Comparison of ENCODE assay signal across 8 mouse cellular contexts in the genomic region with DNA sequence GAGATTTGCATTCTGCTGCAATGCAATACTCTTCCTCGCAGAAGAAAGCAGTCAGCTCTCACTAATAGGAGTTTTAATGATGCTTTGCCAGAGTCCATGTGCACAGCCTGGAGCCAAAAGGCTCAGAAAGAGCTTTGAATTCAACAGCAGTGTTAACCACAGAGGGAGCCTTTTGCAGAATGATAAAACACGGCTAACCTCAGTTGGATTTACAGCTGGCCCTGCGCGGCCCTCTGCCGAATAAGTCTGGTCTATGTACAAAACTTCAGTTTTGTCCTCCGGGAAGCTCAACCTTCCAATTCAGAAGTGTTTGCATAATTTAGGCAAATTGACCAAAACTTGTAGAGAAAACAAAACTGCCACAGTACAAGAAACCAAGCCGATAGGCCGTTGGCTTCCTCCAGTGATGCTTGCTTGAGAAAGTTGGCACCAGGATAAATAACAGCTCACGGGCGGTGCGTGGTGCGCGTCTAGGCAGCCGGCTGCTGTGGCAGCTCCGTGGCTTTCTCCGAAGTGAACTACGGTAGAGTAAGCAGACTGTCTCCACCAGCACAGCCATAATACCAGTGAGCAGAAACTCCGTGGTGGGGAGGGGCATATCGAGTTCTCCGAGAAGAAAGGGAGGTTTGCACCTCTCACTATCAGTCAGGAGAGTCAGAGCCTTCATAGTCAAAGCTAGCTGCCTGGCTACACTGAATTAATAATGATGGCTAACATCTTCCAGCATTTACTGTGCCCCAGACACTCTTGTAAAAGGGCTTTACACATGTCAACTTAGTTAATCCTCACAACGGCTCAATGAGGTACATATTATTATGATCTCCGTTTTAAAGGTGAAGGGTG. TPM values are rescaled to one million over a fixed set of nuclear protein-coding genes. Genes with fewer than 3 reads are reported as not detected.
DNase-seq lines count a peak whose midpoint lies in the region; ATAC-seq and TF ChIP-seq lines count a peak whose summit lies in the region.

No protein-coding gene starts in this region.

- no peak overlapping the region for H3K9ac ChIP-seq in lung, embryonic 14.5 days
- no peak overlapping the region for H3K9ac ChIP-seq in embryonic facial prominence, embryonic 15.5 days
- H3K9ac ChIP-seq in hindbrain, embryonic 15.5 days: 0 out of 2 replicates have a peak overlapping the region, but pooled peaks have one; percentile 17
- no peak overlapping the region for H3K9ac ChIP-seq in liver, embryonic 12.5 days

- DNase-seq in lung, embryonic 14.5 days: peak; percentile 47
- DNase-seq in lung, postnatal 14 days: no peak
- DNase-seq in retina, postnatal 1 day: peak; percentile 64
- DNase-seq in thymus, postnatal 4 days: no peak

- no peak for ATAC-seq in lung, embryonic 14.5 days (ENCODE audit: insufficient read depth)
- no peak for ATAC-seq in embryonic facial prominence, embryonic 15.5 days (ENCODE audit: insufficient number of reproducible peaks, low FRiP score, low TSS enrichment, low read depth)
- ATAC-seq in hindbrain, embryonic 15.5 days (ENCODE audit: low FRiP score, low read depth): peak; percentile 39; the same call in 1 of the 2 replicates
- ATAC-seq in liver, embryonic 12.5 days: no peak
- no peak for ATAC-seq in inflammation-experienced regulatory T-cells, adult 6 months

- H3K4me3 ChIP-seq in lung, embryonic 14.5 days (ENCODE audit: low read depth, low read length): no peak overlapping the region
- H3K4me3 ChIP-seq in embryonic facial prominence, embryonic 15.5 days (replicated peaks): peak overlapping the region; percentile 15
- H3K4me3 ChIP-seq in hindbrain, embryonic 15.5 days: peak overlapping the region; percentile 4; the same call in 1 of the 2 replicates
- H3K4me3 ChIP-seq in liver, embryonic 12.5 days: no peak overlapping the region

- 29% methylated on average over 22 of the region's 22 CpGs for WGBS in lung, embryonic 14.5 days
- WGBS in embryonic facial prominence, embryonic 15.5 days: 15% methylated on average over 22 of the region's 22 CpGs
- WGBS in hindbrain, embryonic 15.5 days: 12% methylated on average over 22 of the region's 22 CpGs
- WGBS in liver, embryonic 12.5 days (ENCODE audit: insufficient replicate concordance): 55% methylated on average over 22 of the region's 22 CpGs

- TF ChIP-seq CTCF in lung, embryonic 14.5 days (IDR thresholded peaks at IDR 0.05; ENCODE audit: low read depth): no peak

- H3K36me3 ChIP-seq in lung, embryonic 14.5 days (ENCODE audit: insufficient read depth): no peaks in the 10 kb centered on the region
- no peaks in the 10 kb centered on the region for H3K36me3 ChIP-seq in embryonic facial prominence, embryonic 15.5 days
- no peaks in the 10 kb centered on the region for H3K36me3 ChIP-seq in hindbrain, embryonic 15.5 days
- H3K36me3 ChIP-seq in liver, embryonic 12.5 days: no peaks in the 10 kb centered on the region

- no peaks in the 10 kb centered on the region for H3K9me3 ChIP-seq in lung, embryonic 14.5 days (ENCODE audit: low read depth, low read length)
- no peaks in the 10 kb centered on the region for H3K9me3 ChIP-seq in embryonic facial prominence, embryonic 15.5 days (replicated peaks)
- no peaks in the 10 kb centered on the region for H3K9me3 ChIP-seq in hindbrain, embryonic 15.5 days
- no peaks in the 10 kb centered on the region for H3K9me3 ChIP-seq in liver, embryonic 12.5 days (replicated peaks)

- H3K4me2 ChIP-seq in lung, embryonic 14.5 days: peak overlapping the region; percentile 46
- peak overlapping the region; percentile 41 for H3K4me2 ChIP-seq in embryonic facial prominence, embryonic 15.5 days (replicated peaks)
- H3K4me2 ChIP-seq in hindbrain, embryonic 15.5 days: peak overlapping the region; percentile 50
- H3K4me2 ChIP-seq in liver, embryonic 12.5 days: peak overlapping the region; percentile 30

- no peaks in the 10 kb centered on the region for H3K27me3 ChIP-seq in lung, embryonic 14.5 days (ENCODE audit: insufficient read depth, low read length)
- H3K27me3 ChIP-seq in embryonic facial prominence, embryonic 15.5 days: no peaks in the 10 kb centered on the region
- H3K27me3 ChIP-seq in hindbrain, embryonic 15.5 days: no peaks in the 10 kb centered on the region
- H3K27me3 ChIP-seq in liver, embryonic 12.5 days (replicated peaks): peaks cover 8% of the 10 kb centered on the region; the same call in 1 of the 2 replicates

- H3K4me1 ChIP-seq in lung, embryonic 14.5 days (ENCODE audit: insufficient read depth): peaks cover 8% of the 10 kb centered on the region; the same call in 1 of the 2 replicates
- H3K4me1 ChIP-seq in embryonic facial prominence, embryonic 15.5 days: peaks cover 38% of the 10 kb centered on the region
- peaks cover 47% of the 10 kb centered on the region for H3K4me1 ChIP-seq in hindbrain, embryonic 15.5 days (replicated peaks)
- H3K4me1 ChIP-seq in liver, embryonic 12.5 days: peaks cover 50% of the 10 kb centered on the region

- no peak overlapping the region for H3K27ac ChIP-seq in lung, embryonic 14.5 days (ENCODE audit: low read depth)
- H3K27ac ChIP-seq in embryonic facial prominence, embryonic 15.5 days (replicated peaks): peak overlapping the region; percentile 24
- peak overlapping the region; percentile 60 for H3K27ac ChIP-seq in hindbrain, embryonic 15.5 days (replicated peaks)
- no peak overlapping the region for H3K27ac ChIP-seq in liver, embryonic 12.5 days

RNA-seq across cellular contexts. Expression of a gene that starts 3.2 kb away (rescaled TPM):
- polyA plus RNA-seq in lung, embryonic 14.5 days (2014; fragmentation: Nextera tagmentation; extraction: Ambion mirVana): 8.6 and 10.8 TPM in 2 replicates
- polyA plus RNA-seq in embryonic facial prominence, embryonic 15.5 days (2015; fragmentation: Nextera tagmentation; extraction: Ambion mirVana): 16.6 and 19.5 TPM in 2 replicates
- polyA plus RNA-seq in hindbrain, embryonic 15.5 days (2015; fragmentation: Nextera tagmentation; extraction: Ambion mirVana): 15.8 and 15.9 TPM in 2 replicates
- polyA plus RNA-seq in liver, embryonic 12.5 days (2016; fragmentation: Nextera tagmentation; extraction: Ambion mirVana): 35.6 and 35.9 TPM in 2 replicates
- polyA plus RNA-seq in inflammation-experienced regulatory T-cells, adult 6 months (2017; shearing (Covaris generic)): under 1 TPM in 2 of 3 experiments, not detected in 1; 0.21 to 0.22 TPM

Comparison
In these comparisons a context has a peak if more than half of its experiments do, and no peak if none do; other contexts are left out.
1. DNase-seq: peak in lung, embryonic 14.5 days (single experiment) and retina, postnatal 1 day (single experiment); none in lung, postnatal 14 days (single experiment) and thymus, postnatal 4 days (single experiment).
2. H3K27ac ChIP-seq: peak in embryonic facial prominence, embryonic 15.5 days (single experiment) and hindbrain, embryonic 15.5 days (single experiment); none in lung, embryonic 14.5 days (single experiment) and liver, embryonic 12.5 days (single experiment).
3. H3K4me3 ChIP-seq: peak in embryonic facial prominence, embryonic 15.5 days (single experiment) and hindbrain, embryonic 15.5 days (single experiment); none in lung, embryonic 14.5 days (single experiment) and liver, embryonic 12.5 days (single experiment).
4. Peak in every context shown above with its lines, with median percentiles within 50 percentile points of each other: H3K4me2 ChIP-seq.